Mouse (Mus musculus): ENCODE data around the gene Cers3. TPM values are rescaled to one million over a fixed set of nuclear protein-coding genes. Genes with fewer than 3 reads are reported as not detected.

The Cers3 gene
- total and polyA plus RNA-seq, 3 experiments = 0.02 to 0.32 (median 0.24) TPM

- DNase-seq = peak; percentile 69
These were observed 96.9 kb downstream of the Cers3 start for GRCm38 (mm10) chr7:66840008-66840719.

- no peak for DNase-seq
These were observed 97.9 kb downstream of the Cers3 start for GRCm38 (mm10) chr7:66841165-66841564.

GRCm38 (mm10) chr7:66842021-66842420 lies 98.7 kb downstream of the Cers3 start:
- peak; percentile 83 for DNase-seq

DNA sequence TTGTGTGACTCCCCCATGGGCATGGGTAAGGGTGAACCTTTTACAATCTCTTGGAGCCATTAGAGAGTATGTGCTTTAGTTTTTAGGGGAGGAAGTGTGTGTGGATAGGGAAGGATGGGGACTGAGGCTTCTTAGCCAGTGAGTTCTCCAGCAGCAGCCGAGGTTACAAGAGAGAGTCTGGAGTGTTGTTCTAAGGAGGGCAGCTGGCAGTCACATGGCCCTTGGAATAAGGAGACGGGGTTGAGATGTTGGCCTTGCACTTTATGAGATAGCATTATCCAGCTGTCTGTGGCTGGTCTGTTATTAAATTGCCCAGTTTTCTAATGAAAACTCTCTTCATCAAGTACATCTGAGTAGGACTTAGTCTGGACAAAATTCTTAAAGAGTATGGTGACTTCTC lies 100.5 kb downstream of the Cers3 start:
- no peak for DNase-seq

DNA sequence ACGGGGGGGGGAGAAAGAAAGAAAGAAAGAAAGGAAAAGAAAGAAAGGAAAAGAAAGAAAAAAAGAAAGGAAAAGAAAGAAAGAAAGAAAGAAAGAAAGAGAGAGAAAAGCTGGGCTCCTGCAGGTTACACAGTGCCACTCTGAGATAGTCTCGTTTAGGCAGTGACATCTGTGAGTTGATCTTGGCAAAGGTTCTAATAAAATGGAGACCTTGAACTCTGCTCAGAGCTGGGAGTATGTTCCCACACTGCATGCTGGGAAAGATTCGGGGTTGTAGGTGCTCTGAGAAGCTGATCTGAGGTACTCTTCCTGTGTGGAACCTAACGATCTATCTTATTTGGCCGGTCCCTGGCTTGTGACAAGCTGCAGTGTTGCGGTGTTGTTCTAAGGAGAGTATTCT lies 103.3 kb downstream of the Cers3 start:
- peak; percentile 36 for DNase-seq

- no peak for DNase-seq
These were observed 104.0 kb downstream of the Cers3 start for GRCm38 (mm10) chr7:66847299-66847698.

- DNase-seq = no peak
These were observed 106.0 kb downstream of the Cers3 start for GRCm38 (mm10) chr7:66849316-66849715.

DNA sequence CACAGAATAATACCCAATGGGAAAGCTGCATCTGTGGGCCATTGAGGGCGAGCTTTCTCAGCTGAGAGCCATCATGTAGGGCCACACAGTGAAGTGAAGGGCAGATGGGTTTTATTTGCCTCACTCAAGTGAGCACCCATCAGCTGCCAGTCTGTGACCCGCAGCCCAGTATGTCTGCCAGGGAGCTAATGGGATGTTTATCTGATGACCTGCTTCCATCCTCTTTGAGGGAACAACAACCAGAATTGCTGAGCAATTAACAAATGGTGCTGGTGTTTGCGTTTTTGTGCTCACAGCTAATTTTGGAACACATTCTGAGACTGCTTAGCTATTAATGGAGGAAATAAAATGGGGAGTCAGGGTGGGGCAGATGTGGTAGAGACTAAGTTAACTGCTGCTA lies 108.9 kb downstream of the Cers3 start:
- no peak for DNase-seq

- DNase-seq = no peak
These were observed 114.3 kb downstream of the Cers3 start for GRCm38 (mm10) chr7:66857610-66858009.

- DNase-seq = no peak
These were observed 115.2 kb downstream of the Cers3 start for GRCm38 (mm10) chr7:66858247-66859075.

GRCm38 (mm10) chr7:66859220-66859619 lies 115.9 kb downstream of the Cers3 start:
- no peak for DNase-seq

GRCm38 (mm10) chr7:66866944-66867718 lies 123.8 kb downstream of the Cers3 start:
- no peak for DNase-seq

DNA sequence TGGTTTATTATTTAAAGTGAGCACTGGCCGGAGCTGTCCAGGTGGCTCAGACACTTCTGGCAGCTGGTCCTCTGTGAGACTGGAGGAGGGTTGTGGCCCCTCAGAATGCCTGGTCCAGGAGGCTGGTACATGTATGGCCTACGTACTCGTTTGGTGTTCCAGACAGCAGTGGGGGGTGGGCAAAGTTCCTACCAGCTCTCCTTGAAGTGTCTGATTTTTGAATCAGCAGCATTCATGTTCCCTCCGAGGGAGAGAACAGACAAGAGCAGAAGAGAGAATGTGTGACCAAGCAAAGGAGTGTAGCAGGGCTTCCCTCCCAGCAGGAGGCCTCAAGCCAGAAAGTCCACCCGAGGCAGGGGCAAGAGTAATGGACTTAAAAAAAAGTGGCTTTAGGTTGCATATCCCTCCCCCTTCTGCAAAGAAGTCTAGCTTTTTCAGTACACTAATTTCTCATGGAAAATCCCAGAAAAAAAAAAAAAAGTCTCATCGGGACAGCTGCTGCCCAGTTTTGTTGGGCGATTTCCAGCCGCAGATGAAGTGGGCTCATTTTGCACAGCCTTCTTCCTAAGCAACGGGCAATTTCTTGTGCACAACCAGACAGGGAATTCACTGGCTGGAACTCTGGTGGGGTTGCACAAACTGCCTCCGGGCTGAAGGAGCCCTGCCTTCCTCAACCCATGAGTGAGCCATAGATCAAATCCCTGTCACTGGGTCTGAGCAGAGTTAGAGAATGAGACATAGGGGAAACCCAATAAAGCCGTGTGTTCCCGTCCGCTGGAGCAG lies 124.6 kb downstream of the Cers3 start:
- peak; percentile 48 for DNase-seq

GRCm38 (mm10) chr7:66871520-66871919 lies 128.2 kb downstream of the Cers3 start:
- no peak for DNase-seq

DNA sequence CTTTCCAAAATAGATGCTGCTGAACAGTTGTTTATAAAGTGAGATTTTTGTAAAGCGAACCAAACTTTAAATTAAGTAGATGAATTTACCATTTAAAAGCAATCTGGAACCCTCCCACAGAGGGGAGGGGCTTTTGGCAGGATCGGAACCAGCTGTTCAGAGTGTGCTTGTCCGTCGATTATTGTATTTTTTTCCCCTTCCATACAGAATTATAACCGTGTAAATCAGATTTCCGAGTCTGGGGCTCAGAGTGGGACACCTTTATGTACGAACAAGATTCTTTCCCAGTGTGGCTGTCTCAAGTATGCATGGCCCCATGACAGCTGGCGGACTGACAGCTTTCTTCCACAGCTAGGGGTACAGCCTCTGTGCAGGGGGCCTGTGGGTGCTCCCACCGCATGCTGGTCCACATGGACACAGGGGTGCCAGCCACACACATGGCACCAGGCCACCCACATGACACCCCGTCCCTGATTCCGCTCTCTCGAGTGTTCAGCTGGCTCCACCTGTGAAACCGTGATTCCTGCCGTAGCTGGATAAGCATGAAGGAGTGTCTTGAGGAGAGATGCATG lies 128.7 kb downstream of the Cers3 start:
- DNase-seq = no peak

- DNase-seq = no peak
These were observed 129.9 kb downstream of the Cers3 start for GRCm38 (mm10) chr7:66873235-66873634.

Other genes starting within 250 kb of the Cers3 start
- gene Asb7, start 53.9 kb upstream of the Cers3 start, total RNA-seq (2021) = 10 to 100 TPM; 13.2 to 17.5 TPM
- 3.4 and 6.8 TPM in 2 replicates for gene Asb7, start 53.9 kb upstream of the Cers3 start, polyA plus RNA-seq (2012; rRNA removed)
- 10 to 100 TPM in 1 of 2 experiments, 1 to 10 TPM in 1; 7.8 to 10.9 TPM for gene Lins1, start 53.6 kb upstream of the Cers3 start, total RNA-seq (2021)
- gene Lins1, start 53.6 kb upstream of the Cers3 start, polyA plus RNA-seq (2012; rRNA removed) = 3.6 and 6.7 TPM in 2 replicates
- 1 to 10 TPM; 2.2 to 4.3 TPM for gene Adamts17, start 96.2 kb downstream of the Cers3 start, total RNA-seq (2021)
- gene Adamts17, start 96.2 kb downstream of the Cers3 start, polyA plus RNA-seq (2012; rRNA removed) = 4.6 and 6.3 TPM in 2 replicates

Measured in adrenal gland, adult 2 months (tissue).